Mouse (Mus musculus): ENCODE results near the gene Fbn1. TPM values are rescaled to one million over a fixed set of nuclear protein-coding genes. Genes with fewer than 3 reads are reported as not detected.

Fbn1 gene
- polyA plus RNA-seq, 1 experiment from 2014 or later: 3.2 TPM

GRCm38 (mm10) chr2:125355216-125355971 lies 152.4 kb downstream of the Fbn1 start:
- H3K36me3 ChIP-seq: peaks cover 8% of the 10 kb centered on the region; the same call in 1 of the 2 replicates
- no peak overlapping the region for H3K9ac ChIP-seq (replicated peaks)
- WGBS: 77% methylated on average over 11 of the region's 11 CpGs
- no peak for ATAC-seq (ENCODE audit: low FRiP score)
- H3K27me3 ChIP-seq (replicated peaks): no peaks in the 10 kb centered on the region
- no peaks in the 10 kb centered on the region for H3K9me3 ChIP-seq (replicated peaks)
- no peak overlapping the region for H3K4me2 ChIP-seq
- H3K4me1 ChIP-seq: peaks cover 7% of the 10 kb centered on the region
- H3K4me3 ChIP-seq (replicated peaks): no peak overlapping the region
- H3K27ac ChIP-seq (replicated peaks): no peak overlapping the region

GRCm38 (mm10) chr2:125354587-125354986 lies 153.2 kb downstream of the Fbn1 start:
- H3K9ac ChIP-seq (replicated peaks): no peak overlapping the region
- H3K4me1 ChIP-seq: peaks cover 7% of the 10 kb centered on the region
- no peaks in the 10 kb centered on the region for H3K27me3 ChIP-seq (replicated peaks)
- peaks cover 3% of the 10 kb centered on the region; the same call in 1 of the 2 replicates for H3K36me3 ChIP-seq
- H3K27ac ChIP-seq (replicated peaks): no peak overlapping the region
- no peak overlapping the region for H3K4me3 ChIP-seq (replicated peaks)
- no peaks in the 10 kb centered on the region for H3K9me3 ChIP-seq (replicated peaks)
- no peak for ATAC-seq (ENCODE audit: low FRiP score)
- no peak overlapping the region for H3K4me2 ChIP-seq
- 83% methylated on average over 11 of the region's 11 CpGs for WGBS

- Histone ChIP-seq H3K4me2 (no peak overlapping the region), H3K4me1 (no peaks in the 10 kb centered on the region), H3K27me3 (replicated peaks) (no peaks in the 10 kb centered on the region), H3K9me3 (replicated peaks) (no peaks in the 10 kb centered on the region), H3K36me3 (peaks cover 15% of the 10 kb centered on the region; the same call in 1 of the 2 replicates), H3K4me3 (replicated peaks) (no peak overlapping the region), H3K27ac (replicated peaks) (no peak overlapping the region), H3K9ac (replicated peaks) (no peak overlapping the region)
- WGBS: 91% methylated on average over 5 of the region's 5 CpGs
- no peak for ATAC-seq (ENCODE audit: low FRiP score)
Measured at GRCm38 (mm10) chr2:125349144-125349543, 158.6 kb downstream of the Fbn1 start.

GRCm38 (mm10) chr2:125342181-125342950 lies 165.4 kb downstream of the Fbn1 start:
- no peak overlapping the region for H3K27ac ChIP-seq (replicated peaks)
- H3K9ac ChIP-seq (replicated peaks): no peak overlapping the region
- ATAC-seq (ENCODE audit: low FRiP score): no peak
- H3K9me3 ChIP-seq (replicated peaks): no peaks in the 10 kb centered on the region
- H3K4me1 ChIP-seq: no peaks in the 10 kb centered on the region
- no peak overlapping the region for H3K4me2 ChIP-seq
- H3K36me3 ChIP-seq: peaks cover 53% of the 10 kb centered on the region
- no peak overlapping the region for H3K4me3 ChIP-seq (replicated peaks)
- 87% methylated on average over 21 of the region's 21 CpGs for WGBS
- H3K27me3 ChIP-seq (replicated peaks): no peaks in the 10 kb centered on the region

GRCm38 (mm10) chr2:125340381-125340780 lies 167.4 kb downstream of the Fbn1 start:
- H3K27ac ChIP-seq (replicated peaks): no peak overlapping the region
- no peak overlapping the region for H3K4me3 ChIP-seq (replicated peaks)
- H3K4me1 ChIP-seq: no peaks in the 10 kb centered on the region
- H3K9ac ChIP-seq (replicated peaks): no peak overlapping the region
- ATAC-seq (ENCODE audit: low FRiP score): no peak
- no peaks in the 10 kb centered on the region for H3K9me3 ChIP-seq (replicated peaks)
- H3K27me3 ChIP-seq (replicated peaks): no peaks in the 10 kb centered on the region
- no peak overlapping the region for H3K4me2 ChIP-seq
- peaks cover 54% of the 10 kb centered on the region for H3K36me3 ChIP-seq
- WGBS: 47% methylated on average over 5 of the region's 5 CpGs

GRCm38 (mm10) chr2:125337239-125337638 lies 170.6 kb downstream of the Fbn1 start:
- Histone ChIP-seq H3K4me3 (replicated peaks) (no peak overlapping the region), H3K9me3 (replicated peaks) (no peaks in the 10 kb centered on the region), H3K27me3 (replicated peaks) (no peaks in the 10 kb centered on the region), H3K4me1 (no peaks in the 10 kb centered on the region), H3K4me2 (no peak overlapping the region), H3K9ac (replicated peaks) (no peak overlapping the region), H3K36me3 (peaks cover 34% of the 10 kb centered on the region; the same call in 1 of the 2 replicates), H3K27ac (replicated peaks) (no peak overlapping the region)
- no peak for ATAC-seq (ENCODE audit: low FRiP score)
- WGBS: 80% methylated on average over 3 of the region's 3 CpGs

GRCm38 (mm10) chr2:125335206-125335605 lies 172.6 kb downstream of the Fbn1 start:
- Histone ChIP-seq H3K9me3 (replicated peaks) (no peaks in the 10 kb centered on the region), H3K4me2 (no peak overlapping the region), H3K4me1 (no peaks in the 10 kb centered on the region), H3K4me3 (replicated peaks) (no peak overlapping the region), H3K36me3 (peaks cover 17% of the 10 kb centered on the region; the same call in 1 of the 2 replicates), H3K9ac (replicated peaks) (no peak overlapping the region), H3K27ac (replicated peaks) (no peak overlapping the region), H3K27me3 (replicated peaks) (no peaks in the 10 kb centered on the region)
- WGBS: 96% methylated on average over 11 of the region's 11 CpGs
- ATAC-seq (ENCODE audit: low FRiP score): no peak

- H3K27ac ChIP-seq (replicated peaks): no peak overlapping the region
- ATAC-seq (ENCODE audit: low FRiP score): no peak
- H3K4me1 ChIP-seq: no peaks in the 10 kb centered on the region
- no peaks in the 10 kb centered on the region for H3K9me3 ChIP-seq (replicated peaks)
- no peak overlapping the region for H3K4me2 ChIP-seq
- WGBS: 84% methylated on average over 4 of the region's 4 CpGs
- H3K9ac ChIP-seq (replicated peaks): no peak overlapping the region
- peaks cover 13% of the 10 kb centered on the region; the same call in 1 of the 2 replicates for H3K36me3 ChIP-seq
- H3K4me3 ChIP-seq (replicated peaks): no peak overlapping the region
- no peaks in the 10 kb centered on the region for H3K27me3 ChIP-seq (replicated peaks)
Measured at GRCm38 (mm10) chr2:125334163-125334562, 173.6 kb downstream of the Fbn1 start.

GRCm38 (mm10) chr2:125331581-125331980 lies 176.2 kb downstream of the Fbn1 start:
- H3K9ac ChIP-seq (replicated peaks): no peak overlapping the region
- no peak overlapping the region for H3K4me3 ChIP-seq (replicated peaks)
- H3K36me3 ChIP-seq: peaks cover 5% of the 10 kb centered on the region
- H3K27me3 ChIP-seq (replicated peaks): no peaks in the 10 kb centered on the region
- ATAC-seq (ENCODE audit: low FRiP score): no peak
- no peak overlapping the region for H3K4me2 ChIP-seq
- no peaks in the 10 kb centered on the region for H3K4me1 ChIP-seq
- no peaks in the 10 kb centered on the region for H3K9me3 ChIP-seq (replicated peaks)
- 89% methylated on average over 7 of the region's 7 CpGs for WGBS
- H3K27ac ChIP-seq (replicated peaks): no peak overlapping the region

- Histone ChIP-seq H3K4me2 (no peak overlapping the region), H3K4me1 (no peaks in the 10 kb centered on the region), H3K4me3 (replicated peaks) (no peak overlapping the region), H3K9ac (replicated peaks) (no peak overlapping the region), H3K9me3 (replicated peaks) (no peaks in the 10 kb centered on the region), H3K36me3 (peaks cover 5% of the 10 kb centered on the region; the same call in 1 of the 2 replicates), H3K27ac (replicated peaks) (no peak overlapping the region), H3K27me3 (replicated peaks) (no peaks in the 10 kb centered on the region)
- WGBS: 93% methylated on average over 10 of the region's 10 CpGs
- ATAC-seq (ENCODE audit: low FRiP score): no peak
Measured at GRCm38 (mm10) chr2:125330506-125330905, 177.3 kb downstream of the Fbn1 start.

- H3K4me2 ChIP-seq: no peak overlapping the region
- ATAC-seq (ENCODE audit: low FRiP score): no peak
- 74% methylated on average over 7 of the region's 7 CpGs for WGBS
- peaks cover 5% of the 10 kb centered on the region for H3K36me3 ChIP-seq
- H3K27me3 ChIP-seq (replicated peaks): no peaks in the 10 kb centered on the region
- no peak overlapping the region for H3K4me3 ChIP-seq (replicated peaks)
- no peak overlapping the region for H3K9ac ChIP-seq (replicated peaks)
- no peak overlapping the region for H3K27ac ChIP-seq (replicated peaks)
- H3K9me3 ChIP-seq (replicated peaks): no peaks in the 10 kb centered on the region
- H3K4me1 ChIP-seq: no peaks in the 10 kb centered on the region
Measured at GRCm38 (mm10) chr2:125325125-125325855, 182.5 kb downstream of the Fbn1 start.
